Mouse (Mus musculus) neural tube, embryonic 12.5 days (tissue): ENCODE data around the gene Mcoln2. TPM values are rescaled to one million over a fixed set of nuclear protein-coding genes. Genes with fewer than 3 reads are reported as not detected.

Experiments used
- ATAC-seq: fragments of 200-750 bp; cut with Nextera tagmentation; 2 replicates; pipeline ENCODE4 v1.8.0; 2017; ENCODE audit warnings: low read depth, mild to moderate bottlenecking, moderate TSS enrichment, moderate library complexity; ENCODE audit not compliant: low FRiP score
- H3K27ac ChIP-seq: fragments of 300-500 bp; sonication (generic); 2 replicates; pipeline ENCODE4 v1.5.1; 2016
- H3K27me3 ChIP-seq: fragments of 300-500 bp; sonication (generic); replicated peaks from 2 replicates; pipeline ENCODE4 v1.6.1; 2016; ENCODE audit warnings: mild to moderate bottlenecking
- H3K36me3 ChIP-seq: fragments of 300-500 bp; sonication (generic); 2 replicates; pipeline ENCODE4 v1.6.1; 2016; ENCODE audit warnings: mild to moderate bottlenecking
- H3K4me1 ChIP-seq: fragments of 300-500 bp; sonication (generic); 2 replicates; pipeline ENCODE4 v1.6.1; 2016
- H3K4me2 ChIP-seq: fragments of 300-500 bp; sonication (generic); replicated peaks from 2 replicates; pipeline ENCODE4 v1.6.1; 2016; ENCODE audit warnings: mild to moderate bottlenecking
- H3K4me3 ChIP-seq: fragments of 300-500 bp; sonication (generic); 2 replicates; pipeline ENCODE4 v1.5.1; 2016
- H3K9ac ChIP-seq: fragments of 300-500 bp; sonication (generic); 2 replicates; pipeline ENCODE4 v1.6.1; 2016; ENCODE audit warnings: mild to moderate bottlenecking
- H3K9me3 ChIP-seq: fragments of 300-500 bp; sonication (generic); 2 replicates; pipeline ENCODE4 v1.6.1; 2016; ENCODE audit warnings: mild to moderate bottlenecking
- WGBS: fragments of 180-500 bp; shearing (Covaris S2); methylation state at CpG from one replicate; pipeline ENCODE4 v1.1.7; 2016; 5-methylcytosine and 5-hydroxymethylcytosine counted together
- polyA plus RNA-seq: library from polyadenylated mRNA; unstranded; fragments of >200 nt; fragmentation: Nextera tagmentation; extraction: Ambion mirVana; gene quantifications from 2 replicates; pipeline ENCODE4 v1.2.1, GENCODE M21; 2016

The Mcoln2 gene
- polyA plus RNA-seq, 1 experiment from 2014 or later, result 0.32 TPM

- under 1% methylated on average over 26 of the region's 26 CpGs for WGBS
- peak; percentile 37 for ATAC-seq
- Histone ChIP-seq H3K9ac (peak overlapping the region; percentile 35; the same call in 1 of the 2 replicates), H3K27ac (no peak overlapping the region), H3K4me1 (peaks cover 19% of the 10 kb centered on the region), H3K4me2 (peak overlapping the region; percentile 91), H3K27me3 (peaks cover 26% of the 10 kb centered on the region), H3K9me3 (no peaks in the 10 kb centered on the region; the same call in 1 of the 2 replicates), H3K36me3 (no peaks in the 10 kb centered on the region), H3K4me3 (peak overlapping the region; percentile 39)
Measured at GRCm38 (mm10) chr3:146150058-146150400, 396 bp downstream of the Mcoln2 start.

DNA sequence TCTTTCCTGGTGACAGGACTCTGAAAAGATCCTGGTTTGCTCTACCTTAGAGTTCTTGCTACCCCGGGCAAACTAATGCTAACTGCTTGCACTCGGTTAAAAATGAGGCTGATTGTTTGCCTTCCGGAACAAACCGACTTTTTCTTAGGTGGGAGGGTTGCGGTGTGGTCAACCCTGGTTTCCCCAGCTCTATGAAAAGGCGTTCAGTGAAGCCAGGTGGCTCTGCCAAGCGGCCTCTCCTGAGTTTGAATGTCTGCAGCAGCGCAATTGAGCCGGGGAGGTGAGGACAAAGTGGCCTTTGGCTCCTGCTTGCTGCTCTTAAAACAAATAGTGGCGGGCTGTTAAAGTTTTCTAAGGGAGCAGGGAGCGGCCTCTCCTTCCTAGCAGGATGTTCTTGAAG is 927 bp downstream of the Mcoln2 start:
- Histone ChIP-seq H3K4me2 (peak overlapping the region; percentile 91), H3K27ac (no peak overlapping the region), H3K9ac (no peak overlapping the region), H3K4me1 (peaks cover 19% of the 10 kb centered on the region), H3K4me3 (0 out of 2 replicates have a peak overlapping the region, but pooled peaks have one; percentile 39), H3K36me3 (no peaks in the 10 kb centered on the region), H3K9me3 (no peaks in the 10 kb centered on the region; the same call in 1 of the 2 replicates), H3K27me3 (peaks cover 26% of the 10 kb centered on the region)
- ATAC-seq, result no peak
- WGBS, result 12% methylated on average over 11 of the region's 11 CpGs

DNA sequence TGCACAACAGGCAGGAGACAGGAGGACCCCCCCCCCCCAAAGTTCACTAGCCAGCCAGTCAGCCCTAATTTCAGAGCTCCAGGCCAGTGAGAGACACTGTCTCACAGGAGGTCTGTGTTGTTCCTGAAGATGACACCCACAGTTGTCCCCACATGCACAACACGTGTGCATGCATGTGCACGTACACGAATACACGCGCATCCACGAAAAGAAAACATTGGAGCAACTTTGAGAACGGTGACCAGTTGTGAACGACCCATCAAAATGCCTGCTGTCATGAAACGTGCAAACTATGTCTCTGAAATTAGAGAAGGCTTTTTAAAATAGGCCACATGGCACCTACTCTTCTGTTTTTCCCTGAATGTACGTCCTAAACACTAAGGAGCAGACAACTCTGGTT is 1.7 kb downstream of the Mcoln2 start:
- Histone ChIP-seq H3K9ac (no peak overlapping the region), H3K36me3 (no peaks in the 10 kb centered on the region), H3K27ac (no peak overlapping the region), H3K4me3 (no peak overlapping the region), H3K4me1 (peaks cover 19% of the 10 kb centered on the region), H3K27me3 (peaks cover 26% of the 10 kb centered on the region), H3K4me2 (no peak overlapping the region), H3K9me3 (no peaks in the 10 kb centered on the region)
- no peak for ATAC-seq
- 92% methylated on average over 10 of the region's 10 CpGs for WGBS

DNA sequence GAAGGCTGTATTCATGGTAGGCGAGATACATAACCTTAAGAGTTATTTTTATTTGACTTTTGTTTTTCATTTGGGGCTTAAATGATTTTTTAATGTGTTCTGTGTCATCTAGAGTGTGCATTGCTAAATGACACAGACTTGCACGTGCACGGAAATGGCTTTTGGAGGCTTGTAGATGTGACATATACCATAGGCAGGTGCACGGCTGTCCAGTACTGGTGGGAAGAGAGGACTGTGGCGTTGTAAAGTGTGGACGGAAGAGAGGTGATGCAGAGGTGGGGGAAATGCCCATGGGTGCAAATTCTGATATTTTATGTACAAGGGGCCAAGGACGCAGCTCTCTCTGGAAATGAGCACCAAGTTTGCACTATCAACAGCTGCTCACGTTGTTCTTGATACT is 2.1 kb downstream of the Mcoln2 start:
- peaks cover 19% of the 10 kb centered on the region for H3K4me1 ChIP-seq
- no peak overlapping the region for H3K27ac ChIP-seq
- H3K9ac ChIP-seq, result no peak overlapping the region
- no peak overlapping the region for H3K4me3 ChIP-seq
- no peak for ATAC-seq
- H3K36me3 ChIP-seq, result no peaks in the 10 kb centered on the region
- WGBS, result 90% methylated on average over 8 of the region's 8 CpGs
- no peak overlapping the region for H3K4me2 ChIP-seq
- H3K27me3 ChIP-seq, result peaks cover 26% of the 10 kb centered on the region
- H3K9me3 ChIP-seq, result no peaks in the 10 kb centered on the region

GRCm38 (mm10) chr3:146152348-146152747 is 2.7 kb downstream of the Mcoln2 start:
- Histone ChIP-seq H3K4me3 (no peak overlapping the region), H3K9ac (no peak overlapping the region), H3K27ac (no peak overlapping the region), H3K36me3 (no peaks in the 10 kb centered on the region), H3K4me1 (peaks cover 19% of the 10 kb centered on the region), H3K9me3 (no peaks in the 10 kb centered on the region), H3K4me2 (no peak overlapping the region), H3K27me3 (peaks cover 26% of the 10 kb centered on the region)
- WGBS, result 90% methylated on average over 8 of the region's 8 CpGs
- no peak for ATAC-seq

- Histone ChIP-seq H3K9ac (no peak overlapping the region), H3K9me3 (no peaks in the 10 kb centered on the region), H3K4me2 (no peak overlapping the region), H3K27ac (no peak overlapping the region), H3K36me3 (no peaks in the 10 kb centered on the region), H3K4me1 (peaks cover 19% of the 10 kb centered on the region), H3K4me3 (no peak overlapping the region), H3K27me3 (peaks cover 26% of the 10 kb centered on the region)
- ATAC-seq, result no peak
- 67% methylated on average over 2 of the region's 2 CpGs for WGBS
Measured at GRCm38 (mm10) chr3:146152913-146153312, 3.3 kb downstream of the Mcoln2 start.

GRCm38 (mm10) chr3:146153862-146154611 is 4.4 kb downstream of the Mcoln2 start:
- Histone ChIP-seq H3K27me3 (peaks cover 23% of the 10 kb centered on the region), H3K4me2 (no peak overlapping the region; the same call in 1 of the 2 replicates), H3K9ac (no peak overlapping the region), H3K9me3 (no peaks in the 10 kb centered on the region), H3K4me3 (no peak overlapping the region), H3K27ac (no peak overlapping the region), H3K36me3 (no peaks in the 10 kb centered on the region), H3K4me1 (peaks cover 19% of the 10 kb centered on the region)
- peak; percentile 33; the same call in 1 of the 2 replicates for ATAC-seq
- 27% methylated on average over 12 of the region's 12 CpGs for WGBS

DNA sequence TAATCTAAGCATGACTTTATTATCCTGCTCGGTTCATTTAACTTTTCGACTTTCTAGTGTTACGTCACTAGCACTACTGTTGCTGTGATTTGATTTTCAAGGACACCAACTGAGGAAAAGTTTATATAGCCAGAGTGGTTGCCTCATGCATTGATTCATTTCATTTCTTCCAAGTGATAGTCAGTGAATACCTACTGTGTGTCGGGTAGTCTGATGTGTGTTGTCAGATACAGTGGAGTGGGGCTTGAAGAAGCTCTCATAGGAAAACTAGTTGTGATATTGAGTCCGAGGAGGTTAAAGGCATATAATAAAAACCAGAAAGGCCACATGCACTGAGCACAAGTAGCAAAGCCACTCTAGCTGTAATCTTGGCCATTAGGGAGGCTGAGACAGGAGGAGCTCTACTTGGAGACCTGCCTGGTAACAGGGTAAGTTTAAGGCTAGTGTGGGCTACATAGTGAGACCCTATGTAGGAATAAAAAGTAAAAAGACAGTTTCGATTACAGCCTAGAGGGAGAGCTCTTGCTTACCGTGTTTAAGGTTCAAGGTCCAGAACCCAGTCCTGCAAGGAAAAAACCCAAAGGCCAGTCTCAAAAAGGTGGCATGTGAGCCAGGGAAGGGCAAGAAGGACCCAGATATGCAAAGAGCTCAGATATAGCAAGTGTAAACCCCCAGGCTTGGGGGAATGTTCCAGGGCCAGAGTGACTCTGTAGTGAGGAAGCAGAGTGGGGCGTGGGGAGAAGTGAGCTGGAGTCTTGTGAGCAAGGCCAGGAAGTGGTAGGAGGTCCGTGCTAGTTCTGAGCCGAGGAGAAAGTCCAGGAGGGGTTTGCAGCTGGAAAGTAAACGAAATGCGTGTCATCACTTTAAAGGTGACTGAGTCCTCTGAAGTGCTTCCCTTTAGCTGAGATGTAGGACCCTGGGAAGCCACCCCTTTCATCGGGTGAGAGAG is 6.3 kb downstream of the Mcoln2 start:
- Histone ChIP-seq H3K36me3 (no peaks in the 10 kb centered on the region), H3K9ac (no peak overlapping the region), H3K4me2 (no peak overlapping the region), H3K4me1 (0 out of 2 replicates have a peak, but pooled peaks cover 6% of the 10 kb centered on the region), H3K27me3 (peaks cover 6% of the 10 kb centered on the region; the same call in 1 of the 2 replicates), H3K4me3 (no peak overlapping the region), H3K27ac (no peak overlapping the region), H3K9me3 (no peaks in the 10 kb centered on the region)
- 82% methylated on average over 13 of the region's 13 CpGs for WGBS
- ATAC-seq, result no peak

- WGBS, result 85% methylated on average over 2 of the region's 2 CpGs
- Histone ChIP-seq H3K4me1 (0 out of 2 replicates have a peak, but pooled peaks cover 6% of the 10 kb centered on the region), H3K27me3 (no peaks in the 10 kb centered on the region), H3K27ac (no peak overlapping the region), H3K4me3 (no peak overlapping the region), H3K9me3 (no peaks in the 10 kb centered on the region), H3K4me2 (no peak overlapping the region), H3K9ac (no peak overlapping the region), H3K36me3 (no peaks in the 10 kb centered on the region)
- ATAC-seq, result no peak
Measured at GRCm38 (mm10) chr3:146156811-146157210, 7.2 kb downstream of the Mcoln2 start.

DNA sequence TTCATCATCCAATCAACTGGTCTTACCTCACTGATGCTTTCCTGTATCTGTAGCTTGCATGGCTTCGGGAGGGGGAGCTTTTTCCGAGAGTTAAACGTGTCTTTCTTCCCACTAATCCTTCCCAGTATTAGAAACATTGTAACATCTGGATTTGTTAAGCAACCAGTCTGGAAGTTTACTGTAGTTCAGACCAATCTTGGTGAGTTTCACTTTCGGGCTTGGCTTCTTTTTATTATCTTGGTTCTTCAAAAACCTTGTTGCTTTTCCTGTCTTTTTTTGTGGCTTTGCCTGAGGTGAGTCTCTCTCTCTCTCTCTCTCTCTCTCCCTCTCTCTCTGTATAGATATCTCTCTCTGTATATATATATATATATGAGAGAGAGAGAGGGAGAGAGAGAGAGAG is 8.4 kb downstream of the Mcoln2 start:
- WGBS, result 81% methylated on average over 4 of the region's 4 CpGs
- no peak overlapping the region for H3K27ac ChIP-seq
- no peak overlapping the region for H3K9ac ChIP-seq
- ATAC-seq, result no peak
- 0 out of 2 replicates have a peak, but pooled peaks cover 6% of the 10 kb centered on the region for H3K4me1 ChIP-seq
- H3K4me3 ChIP-seq, result no peak overlapping the region
- H3K27me3 ChIP-seq, result no peaks in the 10 kb centered on the region
- H3K9me3 ChIP-seq, result no peaks in the 10 kb centered on the region
- no peak overlapping the region for H3K4me2 ChIP-seq
- H3K36me3 ChIP-seq, result no peaks in the 10 kb centered on the region

GRCm38 (mm10) chr3:146159360-146159759 is 9.7 kb downstream of the Mcoln2 start:
- H3K4me1 ChIP-seq, result no peaks in the 10 kb centered on the region
- ATAC-seq, result no peak
- H3K9me3 ChIP-seq, result no peaks in the 10 kb centered on the region
- H3K27ac ChIP-seq, result no peak overlapping the region
- H3K27me3 ChIP-seq, result no peaks in the 10 kb centered on the region
- no peak overlapping the region for H3K4me2 ChIP-seq
- H3K4me3 ChIP-seq, result no peak overlapping the region
- H3K36me3 ChIP-seq, result no peaks in the 10 kb centered on the region
- WGBS, result 84% methylated on average over 2 of the region's 2 CpGs
- no peak overlapping the region for H3K9ac ChIP-seq

DNA sequence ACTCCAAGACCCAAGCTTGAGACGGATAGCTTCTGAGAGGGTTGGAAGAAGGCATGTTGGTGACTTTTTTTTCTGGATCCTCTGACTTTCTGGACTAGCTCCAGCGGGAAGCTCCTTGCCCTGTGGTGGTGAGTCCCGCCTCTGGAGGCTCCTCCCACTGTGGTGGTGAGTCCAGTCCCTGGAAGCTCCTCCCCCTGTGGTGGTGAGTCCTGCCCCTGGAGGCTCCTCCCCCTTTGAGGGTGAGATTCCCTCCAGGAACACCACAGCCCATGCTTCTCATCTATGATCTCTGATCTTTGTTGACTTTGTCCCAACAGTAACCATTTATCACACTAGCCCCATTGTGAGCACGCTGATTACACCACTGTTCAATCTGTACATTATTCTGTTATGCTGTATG is 12.6 kb downstream of the Mcoln2 start:
- no peak for ATAC-seq
- no peak overlapping the region for H3K9ac ChIP-seq
- whole genome bisulfite sequencing, result 82% methylated on average over 4 of the region's 4 CpGs
- H3K36me3 ChIP-seq, result no peaks in the 10 kb centered on the region
- no peaks in the 10 kb centered on the region; the same call in 1 of the 2 replicates for H3K27me3 ChIP-seq
- no peak overlapping the region for H3K27ac ChIP-seq
- H3K4me1 ChIP-seq, result no peaks in the 10 kb centered on the region
- no peaks in the 10 kb centered on the region for H3K9me3 ChIP-seq
- H3K4me3 ChIP-seq, result no peak overlapping the region
- no peak overlapping the region for H3K4me2 ChIP-seq
